Comparison of ENCODE assay signal across 1 mouse cellular context in genomic region chr11:97840539-97840954, GRCm38 (mm10).
TF ChIP-seq lines count a peak whose summit lies in the region.

Gene B230217C12Rik (plus strand): TSS chr11:97840780.

TF ChIP-seq in CH12.LX, 34 proteins besides CTCF, POLR2A, EP300 and RAD21 (continued from another document):
- TF ChIP-seq SMC3 (IDR thresholded peaks at IDR 0.05; ENCODE audit: low read depth, low read length) = peak; percentile 37
- no peak for TF ChIP-seq RCOR1 (conservative IDR thresholded peaks at IDR 0.05; ENCODE audit: low read depth, low read length)
- no peak for TF ChIP-seq CHD2 (IDR thresholded peaks at IDR 0.05; ENCODE audit: low read length)
- TF ChIP-seq ETS1 (conservative IDR thresholded peaks at IDR 0.05; ENCODE audit: low read depth, low read length) = no peak
